In genomic region chr6:125620764-125621163, GRCm38 (mm10) we compare ENCODE assay signal across 9 mouse cellular contexts.
A peak's percentile ranks its signal among the peaks of the same experiment; 100 is the strongest.
DNase-seq lines count a peak whose midpoint lies in the region; ATAC-seq and TF ChIP-seq lines count a peak whose summit lies in the region.
"Had no signal": no experiment of that assay in that cellular context is flagged by ENCODE, and none has a peak within 500 bp of the region (broad histone marks: within the 10 kb centered on the region; RNA-seq: fewer than 3 reads in every experiment).

No protein-coding gene starts in this region.

- intact Hi-C loops in left cerebral cortex, adult 2 months (cut with DNase I) = loop anchor here (1.0 to 5.0 kb wide), 6 partner anchors 41 to 854 kb away; no protein-coding TSS in a partner anchor
- intact Hi-C loops in heart, postnatal 36 days (cut with DNase I) = loop anchor here (1.0 to 10.0 kb wide), 4 partner anchors 41 to 934 kb away; no protein-coding TSS in a partner anchor

- no peaks in the 10 kb centered on the region for H3K9me3 ChIP-seq in forebrain, postnatal 0 days (ENCODE audit: low read length)
- H3K9me3 ChIP-seq in forebrain, embryonic 15.5 days = no peaks in the 10 kb centered on the region
- no peaks in the 10 kb centered on the region for H3K9me3 ChIP-seq in CH12.LX (replicated peaks; ENCODE audit: low read length)
- H3K9me3 ChIP-seq: heart, embryonic 13.5 days had no signal

- H3K9ac ChIP-seq in forebrain, postnatal 0 days = no peak overlapping the region
- H3K9ac ChIP-seq in forebrain, embryonic 15.5 days (replicated peaks) = no peak overlapping the region
- no peak overlapping the region for H3K9ac ChIP-seq in CH12.LX (ENCODE audit: insufficient read depth, low read depth)
- H3K9ac ChIP-seq: heart, embryonic 13.5 days had no signal

- no peak for TF ChIP-seq EP300 in CH12.LX (IDR thresholded peaks at IDR 0.05; ENCODE audit: low read length)

- TF ChIP-seq RAD21 in CH12.LX (IDR thresholded peaks at IDR 0.05; ENCODE audit: low read depth, low read length) = peak; percentile 46

- TF ChIP-seq CTCF in forebrain, postnatal 0 days (IDR thresholded peaks at IDR 0.05; ENCODE audit: low read depth) = peak; percentile 91
- peak; percentile 7 to 49; a peak in 2 of 4 replicates for TF ChIP-seq CTCF in CH12.LX (conservative IDR thresholded peaks at IDR 0.05 in 1 of 2, IDR thresholded peaks at IDR 0.05 in 1 of 2; ENCODE audit: low read depth in 2 of 2, low read length in 2 of 2)
- peak; percentile 82 for TF ChIP-seq CTCF in left cerebral cortex, adult 2 months (IDR thresholded peaks at IDR 0.05)

- H3K4me1 ChIP-seq in forebrain, postnatal 0 days (ENCODE audit: insufficient read depth) = no peaks in the 10 kb centered on the region
- no peaks in the 10 kb centered on the region for H3K4me1 ChIP-seq in forebrain, embryonic 15.5 days
- H3K4me1 ChIP-seq in CH12.LX (ENCODE audit: control insufficient read depth in 1 of 2, insufficient read depth in 2 of 2) = no peaks in the 10 kb centered on the region
- H3K4me1 ChIP-seq: heart, embryonic 13.5 days had no signal

- no peaks in the 10 kb centered on the region for H3K36me3 ChIP-seq in forebrain, postnatal 0 days (ENCODE audit: insufficient read depth)
- H3K36me3 ChIP-seq in forebrain, embryonic 15.5 days = no peaks in the 10 kb centered on the region
- no peaks in the 10 kb centered on the region for H3K36me3 ChIP-seq in CH12.LX (replicated peaks in 1 of 2; ENCODE audit: control insufficient read depth in 1 of 2, insufficient read depth in 1 of 2, low read length in 1 of 2)
- H3K36me3 ChIP-seq: heart, embryonic 13.5 days had no signal

- DNase-seq in forebrain, postnatal 0 days = peak; percentile 74
- no peak for DNase-seq in CH12.LX (ENCODE audit: extremely low read depth)
- DNase-seq in embryo, embryonic 10.5 days (ENCODE audit: low spot score) = peak; percentile 67
- DNase-seq in left cerebral cortex, adult 2 months (ENCODE audit: extremely low spot score in 1 of 2, low spot score in 2 of 2) = peak; percentile 43 to 50
- peak; percentile 19 to 20 for DNase-seq in right cerebral cortex, postnatal 36 days (ENCODE audit: low spot score in 2 of 2)
- DNase-seq in spleen, postnatal 14 days (ENCODE audit: low spot score in 2 of 2) = no peak
- no peak for DNase-seq in heart, postnatal 36 days

- WGBS in forebrain, postnatal 0 days = 50% methylated on average over 6 of the region's 6 CpGs
- 47% methylated on average over 6 of the region's 6 CpGs for WGBS in forebrain, embryonic 15.5 days

- H3K4me2 ChIP-seq in forebrain, postnatal 0 days (ENCODE audit: low read depth) = no peak overlapping the region
- no peak overlapping the region for H3K4me2 ChIP-seq in forebrain, embryonic 15.5 days (replicated peaks)
- no peak overlapping the region for H3K4me2 ChIP-seq in CH12.LX (ENCODE audit: insufficient read depth, low read depth, poor library complexity, severe bottlenecking)
- H3K4me2 ChIP-seq: heart, embryonic 13.5 days had no signal

- H3K27me3 ChIP-seq in forebrain, postnatal 0 days (ENCODE audit: insufficient read depth, low read length) = no peaks in the 10 kb centered on the region
- no peaks in the 10 kb centered on the region for H3K27me3 ChIP-seq in forebrain, embryonic 15.5 days
- H3K27me3 ChIP-seq in CH12.LX (replicated peaks) = peaks cover 94% of the 10 kb centered on the region

- H3K4me3 ChIP-seq in forebrain, postnatal 0 days (ENCODE audit: low read depth, low read length) = no peak overlapping the region
- H3K4me3 ChIP-seq in forebrain, embryonic 15.5 days = no peak overlapping the region
- no peak overlapping the region for H3K4me3 ChIP-seq in CH12.LX (replicated peaks in 1 of 3; ENCODE audit: low read depth in 2 of 3, low read length in 2 of 3, poor library complexity in 1 of 3)
- H3K4me3 ChIP-seq in left cerebral cortex, adult 2 months = no peak overlapping the region
- H3K4me3 ChIP-seq: heart, embryonic 13.5 days had no signal

- dilution Hi-C loops in CH12.LX (cut with MboI; ENCODE audit: extremely low pct_ligation_motif_present, extremely low pct_unique_long_range_greater_than_20kb, low sequenced_read_pairs) = no loop called here

- ATAC-seq in forebrain, postnatal 0 days = peak; percentile 73
- ATAC-seq in forebrain, embryonic 15.5 days (replicated peaks) = no peak

- no peak overlapping the region for H3K27ac ChIP-seq in forebrain, postnatal 0 days (ENCODE audit: low read depth, low read length)
- H3K27ac ChIP-seq in forebrain, embryonic 15.5 days (replicated peaks) = no peak overlapping the region
- no peak overlapping the region for H3K27ac ChIP-seq in CH12.LX (ENCODE audit: insufficient read depth, low read depth)
- H3K27ac ChIP-seq in left cerebral cortex, adult 2 months = no peak overlapping the region
- H3K27ac ChIP-seq: heart, embryonic 13.5 days had no signal

- H3K79me2 ChIP-seq in CH12.LX (replicated peaks; ENCODE audit: control insufficient read depth, extremely low read depth, insufficient read depth, poor library complexity, severe bottlenecking) = no peaks in the 10 kb centered on the region

- TF ChIP-seq POLR2A in CH12.LX (IDR thresholded peaks at IDR 0.05; ENCODE audit: low read depth, low read length) = no peak

- in situ Hi-C loops in CH12.LX (cut with MboI; ENCODE audit: low pct_ligation_motif_present, low pct_unique_long_range_greater_than_20kb, low sequenced_read_pairs) = loop anchor here (5.0 to 25.0 kb wide), 3 partner anchors 42 to 867 kb away; no protein-coding TSS in a partner anchor

TF ChIP-seq in CH12.LX, 34 proteins besides CTCF, POLR2A, EP300 and RAD21:
- no peak for TF ChIP-seq MAX (IDR thresholded peaks at IDR 0.05; ENCODE audit: low read length)
- TF ChIP-seq MXI1 (IDR thresholded peaks at IDR 0.05; ENCODE audit: low read depth, low read length) = no peak

Comparison
In these comparisons a context has a peak if more than half of its experiments do, and no peak if none do; other contexts are left out.
1. DNase-seq: peak in forebrain, postnatal 0 days (single experiment), embryo, embryonic 10.5 days (single experiment), left cerebral cortex, adult 2 months (2 of 2) and right cerebral cortex, postnatal 36 days (2 of 2); none in CH12.LX (single experiment), spleen, postnatal 14 days (0 of 2) and heart, postnatal 36 days (0 of 2).
2. CTCF ChIP-seq: peak in every context shown above with its lines; median percentile 91 in forebrain, postnatal 0 days; 82 in left cerebral cortex, adult 2 months; 28 in CH12.LX.